26 mouse cellular contexts compared by ENCODE assay signal in genomic region chr3:95725863-95726262, GRCm38 (mm10). TPM values are rescaled to one million over a fixed set of nuclear protein-coding genes. Genes with fewer than 3 reads are reported as not detected.
DNase-seq lines count a peak whose midpoint lies in the region; TF ChIP-seq lines count a peak whose summit lies in the region.
"Had no signal": no experiment of that assay in that cellular context is flagged by ENCODE, and none has a peak within 500 bp of the region (broad histone marks: within the 10 kb centered on the region; RNA-seq: fewer than 3 reads in every experiment).

No protein-coding gene starts in this region.

- H3K79me3 ChIP-seq in C2C12 (ENCODE audit: low read depth): no peaks in the 10 kb centered on the region

- no peaks in the 10 kb centered on the region for H3K9me3 ChIP-seq in embryonic facial prominence, embryonic 10.5 days
- H3K9me3 ChIP-seq in forebrain, embryonic 10.5 days: no peaks in the 10 kb centered on the region
- H3K9me3 ChIP-seq: embryonic facial prominence, embryonic 13.5 days; forebrain, embryonic 12.5 days; forebrain, embryonic 15.5 days; G1E; hindbrain, embryonic 10.5 days had no signal

- 86% methylated on average over 7 of the region's 7 CpGs for WGBS in embryonic facial prominence, embryonic 10.5 days
- WGBS in forebrain, embryonic 10.5 days: 84% methylated on average over 7 of the region's 7 CpGs

- H3ac ChIP-seq in C2C12 (ENCODE audit: control insufficient read depth, insufficient read length, low read depth): no peak overlapping the region

- TF ChIP-seq CTCF in C2C12 (IDR thresholded peaks at IDR 0.05; ENCODE audit: control insufficient read depth, insufficient read depth, insufficient read length): no peak

- no peak overlapping the region for H3K27ac ChIP-seq in embryonic facial prominence, embryonic 10.5 days (replicated peaks)
- H3K27ac ChIP-seq in forebrain, embryonic 10.5 days: no peak overlapping the region
- H3K27ac ChIP-seq: embryonic facial prominence, embryonic 13.5 days; forebrain, embryonic 12.5 days; forebrain, embryonic 15.5 days; hindbrain, embryonic 10.5 days; hindbrain, embryonic 14.5 days; hindbrain, postnatal 0 days had no signal

- H3K36me3 ChIP-seq in C2C12 (ENCODE audit: control insufficient read depth, insufficient read depth): no peaks in the 10 kb centered on the region
- no peaks in the 10 kb centered on the region for H3K36me3 ChIP-seq in embryonic facial prominence, embryonic 10.5 days (replicated peaks)
- H3K36me3 ChIP-seq in forebrain, embryonic 10.5 days (replicated peaks): no peaks in the 10 kb centered on the region
- H3K36me3 ChIP-seq: embryonic facial prominence, embryonic 13.5 days; forebrain, embryonic 12.5 days; forebrain, embryonic 15.5 days; G1E; hindbrain, embryonic 10.5 days had no signal

- no peaks in the 10 kb centered on the region for H3K79me2 ChIP-seq in C2C12 (ENCODE audit: control insufficient read depth, insufficient read depth)

- no peak overlapping the region for H3K4me3 ChIP-seq in C2C12 (ENCODE audit: insufficient read depth, poor library complexity, severe bottlenecking)
- no peak overlapping the region for H3K4me3 ChIP-seq in embryonic facial prominence, embryonic 10.5 days
- no peak overlapping the region for H3K4me3 ChIP-seq in forebrain, embryonic 10.5 days
- H3K4me3 ChIP-seq: embryonic facial prominence, embryonic 13.5 days; forebrain, embryonic 12.5 days; forebrain, embryonic 15.5 days; hindbrain, embryonic 10.5 days had no signal

- peaks cover 3% of the 10 kb centered on the region; the same call in 1 of the 2 replicates for H3K4me1 ChIP-seq in embryonic facial prominence, embryonic 10.5 days
- no peaks in the 10 kb centered on the region for H3K4me1 ChIP-seq in forebrain, embryonic 10.5 days
- H3K4me1 ChIP-seq: embryonic facial prominence, embryonic 13.5 days; forebrain, embryonic 12.5 days; forebrain, embryonic 15.5 days had no signal

- peak; percentile 60 for DNase-seq in 3134 (ENCODE audit: extremely low read depth, insufficient read length, low spot score)
- DNase-seq in NIH3T3 (ENCODE audit: low read depth): peak; percentile 78
- peak; percentile 71 for DNase-seq in fibroblast of lung, adult 2 months (ENCODE audit: low read depth)
- DNase-seq in embryonic facial prominence, embryonic 10.5 days (ENCODE audit: low spot score): no peak
- no peak for DNase-seq in forebrain, embryonic 10.5 days (ENCODE audit: extremely low spot score, low spot score)
- DNase-seq in gastrocnemius, postnatal 10 days: no peak
- DNase-seq in thymus, adult 18-20 months: no peak
- DNase-seq: adrenal gland, postnatal 14 days; cerebellum, adult 11 months; cerebellum, adult 2 months; cerebellum, adult 9-11 months; cerebellum, postnatal 25 days; gastrocnemius, postnatal 14 days; heart, adult 11 months; heart, postnatal 36 days; kidney, adult 8-10 months had no signal

- no peaks in the 10 kb centered on the region for H3K27me3 ChIP-seq in C2C12 (ENCODE audit: control insufficient read depth, insufficient read depth, insufficient read length)
- no peaks in the 10 kb centered on the region for H3K27me3 ChIP-seq in embryonic facial prominence, embryonic 10.5 days (replicated peaks; ENCODE audit: low read depth, poor library complexity, severe bottlenecking)
- H3K27me3 ChIP-seq in forebrain, embryonic 10.5 days (ENCODE audit: poor library complexity, severe bottlenecking): no peaks in the 10 kb centered on the region
- H3K27me3 ChIP-seq: CH12.LX; embryonic facial prominence, embryonic 13.5 days; forebrain, embryonic 12.5 days; forebrain, embryonic 15.5 days had no signal

TF ChIP-seq in C2C12, 6 proteins besides CTCF, POLR2A, EP300 and RAD21:
- TF ChIP-seq MYOD1 (IDR thresholded peaks at IDR 0.05; ENCODE audit: control insufficient read depth, insufficient read length, low read depth): no peak
- TF ChIP-seq CEBPB (IDR thresholded peaks at IDR 0.05; ENCODE audit: low read depth): peak; percentile 29
- no peak for TF ChIP-seq USF1 (IDR thresholded peaks at IDR 0.05; ENCODE audit: low read depth)
- peak; percentile 74 for TF ChIP-seq FOSL1 (IDR thresholded peaks at IDR 0.05; ENCODE audit: insufficient read depth, low read length, poor library complexity, severe bottlenecking)
- peak; percentile 25 for TF ChIP-seq MAX (IDR thresholded peaks at IDR 0.05)
- no peak for TF ChIP-seq MYOG (IDR thresholded peaks at IDR 0.05; ENCODE audit: control insufficient read depth, extremely low read depth, insufficient read length)
TF ChIP-seq in C2C12: peak in this region for 3.

RNA-seq across cellular contexts. Expression of gene Ecm1, which starts 13.5 kb away (rescaled TPM):
- 189 TPM for polyA plus RNA-seq in C2C12 (2012; fragmentation: generic; extraction: Trizol)
- polyA plus RNA-seq in embryonic facial prominence, embryonic 10.5 days (2016; fragmentation: Nextera tagmentation; extraction: Ambion mirVana): 9.7 and 10.9 TPM in 2 replicates
- polyA plus RNA-seq in forebrain, embryonic 10.5 days (2016; fragmentation: Nextera tagmentation; extraction: Ambion mirVana): 11.1 and 12.4 TPM in 2 replicates
- 10 to 100 TPM; 19.7 to 29.7 TPM for total RNA-seq in gastrocnemius, postnatal 10 days (2021)
- total RNA-seq: common myeloid progenitor, adult 5-6 weeks had no signal

RNA-seq across cellular contexts. Expression of gene Tars2, which starts 34.1 kb away (rescaled TPM):
- 32.8 TPM for polyA plus RNA-seq in C2C12 (2012; fragmentation: generic; extraction: Trizol)
- 65.5 and 71.5 TPM in 2 replicates for polyA plus RNA-seq in embryonic facial prominence, embryonic 10.5 days (2016; fragmentation: Nextera tagmentation; extraction: Ambion mirVana)
- polyA plus RNA-seq in forebrain, embryonic 10.5 days (2016; fragmentation: Nextera tagmentation; extraction: Ambion mirVana): 76.5 and 76.9 TPM in 2 replicates
- 10 to 100 TPM; 27.7 to 29.4 TPM for total RNA-seq in gastrocnemius, postnatal 10 days (2021)

RNA-seq across cellular contexts. Expression of gene Adamtsl4, which starts 38.1 kb away (rescaled TPM):
- 3.1 TPM for polyA plus RNA-seq in C2C12 (2012; fragmentation: generic; extraction: Trizol)
- 1.00 and 1.6 TPM in 2 replicates for polyA plus RNA-seq in embryonic facial prominence, embryonic 10.5 days (2016; fragmentation: Nextera tagmentation; extraction: Ambion mirVana)
- 0.84 and 1.6 TPM in 2 replicates for polyA plus RNA-seq in forebrain, embryonic 10.5 days (2016; fragmentation: Nextera tagmentation; extraction: Ambion mirVana)
- total RNA-seq in gastrocnemius, postnatal 10 days (2021): 10 to 100 TPM; 23.9 to 26.3 TPM
- polyA plus RNA-seq: G1E had no signal

Comparison
In these comparisons a context has a peak if more than half of its experiments do, and no peak if none do; other contexts are left out.
1. DNase-seq: peak in 3134 (single experiment), NIH3T3 (single experiment) and fibroblast of lung, adult 2 months (single experiment); none in embryonic facial prominence, embryonic 10.5 days (single experiment), forebrain, embryonic 10.5 days (single experiment), gastrocnemius, postnatal 10 days (single experiment) and thymus, adult 18-20 months (0 of 2).
2. RNA of gene Ecm1, which starts 13.5 kb away (polyA plus RNA-seq): 189 TPM in C2C12 (single experiment); 11.1 to 12.4 TPM in forebrain, embryonic 10.5 days and 9.7 to 10.9 TPM in embryonic facial prominence, embryonic 10.5 days; every median in the first group is over 10 times any median in the second.